Mouse (Mus musculus) c-Kit-positive CD71-negative TER-119-negative erythroid progenitor cells, embryonic 14.5 days (primary cell): ENCODE results near the gene Hnf1a.
"Not testable (repeated sequence)": the region's sequence is repeated elsewhere in the genome, so short reads cannot be mapped to it uniquely, and the experiment has no call there.

ENCODE experiments used
- DNase-seq: peaks from one replicate; pipeline ENCODE4 v3.0.0-alpha.2; 2013; ENCODE audit warnings: low read depth

Hnf1a gene

DNA sequence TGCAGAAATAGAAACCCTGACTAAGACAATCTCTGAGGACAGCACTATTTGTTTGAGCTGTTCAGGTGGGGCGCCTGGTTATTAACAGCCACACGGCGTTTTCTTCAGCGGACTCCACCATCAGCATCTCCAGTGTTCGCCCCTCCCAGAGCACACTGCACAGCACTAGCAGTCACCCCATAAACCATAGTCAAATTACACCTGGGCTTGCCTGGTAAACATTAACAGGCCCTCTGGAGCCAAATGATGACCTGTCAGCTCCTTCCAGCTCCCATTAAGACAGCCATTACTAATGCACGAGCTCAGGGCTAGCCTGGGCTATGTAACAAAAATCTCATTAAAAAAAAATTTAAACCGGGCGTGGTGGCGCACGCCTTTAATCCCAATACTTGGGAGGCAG lies 25.8 kb downstream of the Hnf1a start:
- no peak for DNase-seq

GRCm38 (mm10) chr5:114942766-114943130 lies 28.1 kb downstream of the Hnf1a start:
- DNase-seq = no peak

GRCm38 (mm10) chr5:114942074-114942765 lies 28.7 kb downstream of the Hnf1a start, which contains the start of gene 2210016L21Rik:
TSS of gene 2210016L21Rik (plus strand) at chr5:114942158.
- DNase-seq = peak; percentile 83

DNA sequence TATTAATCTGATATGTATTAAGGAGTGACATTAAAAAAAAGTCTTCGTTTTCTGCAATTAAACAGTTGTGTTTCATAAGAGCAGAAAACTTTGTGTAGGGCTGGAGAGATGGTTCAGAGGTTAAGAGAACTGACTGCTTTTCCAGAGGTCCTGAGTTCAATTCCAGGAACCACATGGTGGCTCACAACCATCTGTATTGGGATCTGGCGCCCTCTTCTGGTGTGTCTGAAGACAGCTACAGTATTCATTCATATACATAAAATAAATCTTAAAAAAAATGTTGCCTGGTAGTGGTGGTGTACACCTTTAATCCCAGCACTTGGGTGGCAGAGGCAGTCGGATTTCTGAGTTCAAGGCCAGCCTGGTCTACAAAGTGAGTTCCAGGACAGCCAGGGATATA lies 29.8 kb downstream of the Hnf1a start:
- not testable (repeated sequence) for DNase-seq

GRCm38 (mm10) chr5:114935838-114936237 lies 35.1 kb downstream of the Hnf1a start:
- no peak for DNase-seq

DNA sequence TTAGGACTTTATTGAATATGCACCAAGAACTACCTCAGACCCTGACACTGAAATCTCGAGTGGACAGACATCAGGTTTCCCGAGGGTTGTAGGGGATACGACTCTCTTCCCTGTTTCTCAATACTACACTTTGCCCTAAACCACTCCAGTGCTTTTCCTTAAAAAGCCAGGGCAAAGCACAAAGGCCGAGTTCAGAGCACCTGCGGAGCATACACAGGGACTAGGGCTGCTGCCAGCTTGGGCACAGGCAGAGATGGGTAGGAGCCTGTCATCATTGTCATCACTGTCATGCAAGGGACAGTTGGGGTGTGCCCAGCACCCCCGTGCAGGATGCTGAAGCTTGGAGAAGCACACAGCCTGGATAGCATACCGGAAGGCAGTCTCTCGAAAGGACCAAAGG lies 37.7 kb downstream of the Hnf1a start:
- no peak for DNase-seq

DNA sequence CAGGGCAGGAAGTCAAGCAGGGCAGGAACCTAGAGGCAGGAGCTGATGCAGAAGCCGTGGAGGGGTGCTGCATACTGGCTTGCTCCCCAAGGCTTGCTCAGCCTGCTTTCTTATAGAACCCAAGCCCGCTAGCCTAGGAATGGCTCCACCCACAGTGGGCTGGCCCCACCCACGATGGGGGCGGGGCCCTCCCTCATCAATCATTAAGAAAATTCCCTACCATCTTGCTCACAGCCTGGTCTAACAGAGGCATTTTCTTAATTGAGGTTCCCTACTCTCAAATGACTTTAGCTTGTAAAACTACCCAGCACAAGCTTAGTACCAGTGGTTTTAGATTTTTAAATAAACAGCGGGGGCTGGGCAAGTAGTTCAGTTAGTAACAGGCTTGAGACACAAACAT lies 39.3 kb downstream of the Hnf1a start:
- DNase-seq = no peak

GRCm38 (mm10) chr5:114926753-114927152 lies 44.1 kb downstream of the Hnf1a start:
- DNase-seq = no peak

DNA sequence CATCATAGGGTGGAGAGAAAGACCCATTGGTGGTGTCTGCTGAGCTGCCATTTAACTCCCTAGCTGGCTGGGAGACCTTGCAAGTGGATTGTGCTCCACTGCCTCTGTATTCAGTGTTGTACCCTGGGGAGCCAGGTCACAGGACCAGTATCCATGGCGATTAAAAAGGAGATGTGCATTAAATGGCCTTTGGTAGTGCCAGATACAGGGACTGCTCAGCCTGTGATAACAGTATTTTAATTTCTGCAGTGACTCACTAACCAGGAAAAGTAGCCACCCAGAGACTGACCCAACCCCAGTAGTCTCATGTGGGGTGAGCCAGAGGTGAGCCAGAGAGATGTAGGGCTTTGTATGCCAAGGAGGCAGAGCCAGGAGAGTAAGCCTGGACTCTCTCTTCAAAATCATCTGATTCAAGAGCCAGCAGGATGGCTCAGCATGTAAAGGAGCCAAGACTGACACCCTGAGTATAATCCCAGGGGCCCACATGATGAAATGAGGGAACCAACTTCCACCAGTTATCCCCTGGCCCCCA lies 44.7 kb downstream of the Hnf1a start:
- DNase-seq = no peak

DNA sequence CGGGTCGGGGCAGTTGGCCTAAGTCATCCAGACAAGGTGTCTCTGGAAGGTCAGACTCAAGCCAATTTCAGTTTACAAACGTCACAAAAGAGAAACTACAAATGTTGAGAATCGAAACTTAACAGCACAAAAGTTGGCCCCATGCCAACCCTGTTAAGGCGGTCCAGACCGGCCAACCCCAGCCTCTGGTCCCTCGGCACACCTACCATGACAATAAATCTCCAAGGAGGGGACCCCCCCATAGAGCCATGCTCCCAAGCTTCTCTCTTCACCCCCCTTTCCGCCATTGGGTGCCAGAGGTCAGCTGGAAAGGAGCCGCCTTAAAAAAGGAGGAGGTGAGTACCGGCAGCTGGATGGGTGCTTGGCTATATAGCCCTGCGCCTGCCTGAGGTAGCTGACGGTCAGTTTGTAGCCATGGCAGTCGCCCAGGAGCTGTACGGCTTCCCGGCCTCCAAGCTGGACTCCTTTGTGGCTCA lies 47.9 kb downstream of the Hnf1a start, which contains the start of gene Oasl1:
Oasl1 (plus strand) TSS at position 243 of the 476 bp plus-strand sequence.
- no peak for DNase-seq

- DNase-seq = no peak
These were observed 48.5 kb downstream of the Hnf1a start for GRCm38 (mm10) chr5:114922366-114922731.

DNA sequence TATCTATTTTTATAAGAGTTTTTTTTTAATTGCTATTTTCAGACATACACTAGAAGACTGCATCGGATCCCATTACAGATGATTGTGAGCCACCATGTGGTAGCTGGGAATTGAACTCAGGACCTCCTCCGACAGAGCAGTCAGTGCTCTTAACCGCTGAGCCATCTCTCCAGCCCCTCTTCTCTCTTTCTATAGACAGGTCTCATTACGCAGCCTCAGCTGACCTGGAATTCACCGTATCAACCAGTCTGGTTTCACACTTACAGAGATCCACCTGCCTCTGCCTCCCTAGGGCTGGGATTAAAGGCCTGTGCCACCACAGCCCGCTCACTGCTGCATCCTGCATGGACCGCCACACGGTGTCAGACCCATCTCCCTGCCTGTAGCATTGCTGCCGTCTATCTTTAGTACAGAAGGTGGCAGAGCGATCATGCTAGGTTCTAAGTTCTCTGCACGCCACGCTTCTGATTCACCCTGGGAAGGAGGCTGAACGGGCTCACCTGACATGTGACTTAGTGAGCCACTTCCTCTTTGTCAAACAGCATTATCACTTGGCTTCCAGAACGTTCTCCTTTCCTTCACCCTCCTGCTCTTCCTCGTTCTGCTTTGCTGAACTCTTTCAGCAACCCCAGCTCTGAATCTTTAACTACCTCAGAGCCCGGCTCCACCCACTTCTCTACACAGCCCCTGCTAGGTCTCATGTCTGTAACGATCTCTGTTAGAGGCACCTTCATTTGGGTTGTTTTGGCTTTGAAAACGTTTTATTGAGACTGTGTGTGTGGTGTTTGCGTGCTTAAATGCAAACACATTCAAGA lies 49.1 kb downstream of the Hnf1a start:
- peak; percentile 60 for DNase-seq

GRCm38 (mm10) chr5:114917357-114917756 lies 53.5 kb downstream of the Hnf1a start:
- DNase-seq = not testable (repeated sequence)

DNA sequence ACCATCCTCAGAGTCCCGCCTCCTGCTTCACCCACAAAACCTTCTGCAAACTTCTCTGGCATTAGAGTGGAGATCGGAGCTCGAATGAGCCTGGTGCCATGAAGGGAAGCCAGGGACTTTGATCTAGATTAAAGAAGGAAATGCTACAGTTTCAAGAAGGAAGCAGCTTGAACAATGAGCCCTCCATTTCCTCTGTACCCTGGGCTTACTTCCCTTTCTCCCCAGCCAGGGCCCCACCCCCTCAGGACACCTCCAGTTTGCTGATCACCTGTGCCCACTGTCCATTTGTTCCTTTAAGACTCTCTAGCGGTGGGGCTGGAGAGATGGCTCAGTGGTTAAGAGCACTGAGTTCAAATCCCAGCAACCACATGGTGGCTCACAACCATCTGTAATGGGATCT lies 54.1 kb downstream of the Hnf1a start:
- DNase-seq = no peak

DNA sequence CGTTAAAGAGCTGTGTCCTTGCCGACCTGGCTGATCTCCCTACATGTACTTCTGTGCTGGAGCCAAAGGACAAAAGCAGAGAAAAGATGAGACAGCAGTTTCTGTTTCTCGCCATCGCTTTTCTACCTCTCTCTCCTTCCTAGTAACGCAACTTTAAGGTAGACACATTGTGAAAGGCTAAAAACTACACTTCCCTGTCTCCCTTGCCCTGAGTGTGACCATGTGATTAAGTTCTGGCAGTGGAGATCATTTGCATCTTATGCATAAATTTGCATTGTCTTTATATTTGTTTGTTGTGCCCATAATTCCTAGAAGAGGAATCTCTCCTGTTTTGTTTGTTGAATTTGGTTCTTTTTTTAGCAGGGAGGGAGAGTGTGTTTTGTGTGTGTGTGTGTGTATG lies 55.0 kb downstream of the Hnf1a start:
- DNase-seq = no peak

DNA sequence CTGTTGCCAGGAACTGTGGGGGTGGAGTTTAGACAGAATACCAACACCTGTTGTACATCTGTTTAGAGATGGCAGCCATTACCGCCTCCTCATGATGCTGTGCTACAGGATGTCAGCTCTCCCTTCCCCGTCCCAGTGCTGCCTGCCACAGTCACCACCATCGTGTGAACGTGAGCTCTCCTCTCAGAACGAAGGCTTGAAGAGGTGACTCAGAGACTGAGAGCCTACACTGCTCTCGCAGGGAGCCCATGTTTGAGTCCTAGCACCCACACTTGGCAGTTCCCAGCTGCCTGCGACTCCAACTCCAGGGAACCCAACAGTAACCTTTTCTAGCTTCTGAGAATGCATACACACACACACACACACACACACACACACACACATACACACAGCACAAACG lies 56.0 kb downstream of the Hnf1a start:
- no peak for DNase-seq

DNA sequence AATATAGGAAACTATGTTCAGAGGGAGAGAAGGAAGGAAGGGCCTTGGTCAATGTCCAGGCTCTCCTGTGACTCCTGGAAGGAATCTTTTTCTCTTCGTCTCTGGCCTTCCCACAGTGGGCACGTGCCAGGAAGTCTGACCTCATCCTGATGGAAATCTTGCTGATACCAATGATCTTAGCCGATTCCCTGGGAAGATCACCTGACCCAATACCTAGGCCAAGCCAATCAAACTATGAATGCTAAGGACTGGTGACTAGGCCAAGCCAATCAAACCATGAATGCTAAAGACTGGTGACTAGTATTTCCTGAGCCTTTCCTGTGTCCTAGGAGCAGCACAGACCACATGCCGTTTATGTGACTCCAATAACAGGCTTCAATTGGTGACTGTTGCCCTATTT lies 57.2 kb downstream of the Hnf1a start:
- no peak for DNase-seq

- no peak for DNase-seq
These were observed 62.1 kb downstream of the Hnf1a start for GRCm38 (mm10) chr5:114908598-114909305.

- DNase-seq = no peak
These were observed 68.5 kb downstream of the Hnf1a start for GRCm38 (mm10) chr5:114902413-114902812.
